Mouse (Mus musculus) hindbrain, embryonic 13.5 days (tissue): ENCODE data around the gene Gemin6. TPM values are rescaled to one million over a fixed set of nuclear protein-coding genes. Genes with fewer than 3 reads are reported as not detected.
"Not testable (repeated sequence)": the region's sequence is repeated elsewhere in the genome, so short reads cannot be mapped to it uniquely, and the experiment has no call there.

ENCODE experiments used
- ATAC-seq: fragments of 200-750 bp; cut with Nextera tagmentation; 2 replicates; pipeline ENCODE4 v1.8.0; 2017; ENCODE audit warnings: moderate TSS enrichment; ENCODE audit not compliant: low FRiP score
- H3K27ac ChIP-seq: fragments of 300-500 bp; sonication (generic); 2 replicates; pipeline ENCODE4 v1.5.1; 2015; ENCODE audit warnings: inconsistent platforms, mild to moderate bottlenecking, moderate library complexity
- H3K27me3 ChIP-seq: fragments of 300-500 bp; sonication (generic); 2 replicates; pipeline ENCODE4 v1.6.1; 2015; ENCODE audit warnings: mild to moderate bottlenecking, inconsistent platforms
- H3K36me3 ChIP-seq: fragments of 300-500 bp; sonication (generic); 2 replicates; pipeline ENCODE4 v1.6.1; 2015; ENCODE audit warnings: mild to moderate bottlenecking, inconsistent platforms
- H3K4me1 ChIP-seq: fragments of 300-500 bp; sonication (generic); replicated peaks from 2 replicates; pipeline ENCODE4 v1.6.1; 2015; ENCODE audit warnings: inconsistent platforms
- H3K4me2 ChIP-seq: fragments of 300-500 bp; sonication (generic); 2 replicates; pipeline ENCODE4 v1.6.1; 2015; ENCODE audit warnings: inconsistent platforms, mild to moderate bottlenecking, moderate library complexity
- H3K4me3 ChIP-seq: fragments of 300-500 bp; sonication (generic); 2 replicates; pipeline ENCODE4 v1.5.1; 2015; ENCODE audit warnings: mild to moderate bottlenecking, inconsistent platforms
- H3K9ac ChIP-seq: fragments of 300-500 bp; sonication (generic); 2 replicates; pipeline ENCODE4 v1.6.1; 2015; ENCODE audit warnings: mild to moderate bottlenecking, inconsistent platforms
- H3K9me3 ChIP-seq: fragments of 300-500 bp; sonication (generic); 2 replicates; pipeline ENCODE4 v1.6.1; 2016; ENCODE audit warnings: inconsistent platforms
- WGBS: fragments of 180-500 bp; shearing (Covaris S2); methylation state at CpG from one replicate; pipeline ENCODE4 v1.1.7; 2015; 5-methylcytosine and 5-hydroxymethylcytosine counted together
- polyA plus RNA-seq: library from polyadenylated mRNA; unstranded; fragments of >200 nt; fragmentation: Nextera tagmentation; extraction: Ambion mirVana; gene quantifications from 2 replicates; pipeline ENCODE4 v1.2.1, GENCODE M21; 2015

Gene Gemin6
- polyA plus RNA-seq, 1 experiment from 2014 or later, result 21.0 TPM

GRCm38 (mm10) chr17:80206671-80207581 lies 17.3 kb upstream of the Gemin6 start, which contains the start of the genes Srsf7 and Ttc39d:
TSS of gene Srsf7 (minus strand) at chr17:80207307.
TSS of gene Ttc39d (plus strand) at chr17:80207460.
- no peaks in the 10 kb centered on the region for H3K9me3 ChIP-seq
- peaks cover 25% of the 10 kb centered on the region for H3K36me3 ChIP-seq
- H3K4me3 ChIP-seq, result peak within 1 kb of the TSS; percentile 87
- H3K27ac ChIP-seq, result peak within 1 kb of the TSS; percentile 100
- H3K4me1 ChIP-seq, result peaks cover 19% of the 10 kb centered on the region
- under 1% methylated on average over 90 of the region's 95 CpGs for WGBS
- peak within 1 kb of the TSS; percentile 81 for H3K4me2 ChIP-seq
- ATAC-seq, result peak; percentile 94
- peak within 1 kb of the TSS; percentile 98 for H3K9ac ChIP-seq
- H3K27me3 ChIP-seq, result no peaks in the 10 kb centered on the region

GRCm38 (mm10) chr17:80213998-80214397 lies 10.2 kb upstream of the Gemin6 start:
- H3K27me3 ChIP-seq, ATAC-seq, H3K27ac ChIP-seq, H3K4me2 ChIP-seq, H3K9me3 ChIP-seq, H3K4me1 ChIP-seq, H3K9ac ChIP-seq, H3K4me3 ChIP-seq, H3K36me3 ChIP-seq: not testable (repeated sequence)
- 90% methylated on average over 4 of the region's 4 CpGs for WGBS

- H3K4me3 ChIP-seq, result no peak overlapping the region
- H3K27me3 ChIP-seq, result no peaks in the 10 kb centered on the region
- 83% methylated on average over 2 of the region's 2 CpGs for WGBS
- no peaks in the 10 kb centered on the region for H3K36me3 ChIP-seq
- H3K4me2 ChIP-seq, result no peak overlapping the region
- peaks cover 8% of the 10 kb centered on the region for H3K4me1 ChIP-seq
- H3K9ac ChIP-seq, result no peak overlapping the region
- ATAC-seq, result no peak
- no peak overlapping the region for H3K27ac ChIP-seq
- no peaks in the 10 kb centered on the region for H3K9me3 ChIP-seq
Observed at GRCm38 (mm10) chr17:80220131-80220530, 4.1 kb upstream of the Gemin6 start.

- peaks cover 9% of the 10 kb centered on the region for H3K4me1 ChIP-seq
- no peaks in the 10 kb centered on the region for H3K27me3 ChIP-seq
- ATAC-seq, result no peak
- H3K4me2 ChIP-seq, result no peak overlapping the region
- no peak overlapping the region for H3K27ac ChIP-seq
- no peak overlapping the region for H3K9ac ChIP-seq
- H3K9me3 ChIP-seq, result no peaks in the 10 kb centered on the region
- H3K36me3 ChIP-seq, result no peaks in the 10 kb centered on the region
- no peak overlapping the region for H3K4me3 ChIP-seq
- 70% methylated on average over 9 of the region's 9 CpGs for WGBS
Observed at GRCm38 (mm10) chr17:80221202-80221601, 3.0 kb upstream of the Gemin6 start.

GRCm38 (mm10) chr17:80221890-80222628 lies 2.2 kb upstream of the Gemin6 start:
- H3K9me3 ChIP-seq, result no peaks in the 10 kb centered on the region
- no peak for ATAC-seq
- WGBS, result 67% methylated on average over 3 of the region's 3 CpGs

GRCm38 (mm10) chr17:80223829-80224228 lies 412 bp upstream of the Gemin6 start:
- Histone ChIP-seq H3K4me3 (peak overlapping the region; percentile 60), H3K4me2 (peak overlapping the region; percentile 78), H3K36me3 (no peaks in the 10 kb centered on the region), H3K9ac (peak overlapping the region; percentile 77), H3K9me3 (no peaks in the 10 kb centered on the region), H3K27ac (peak overlapping the region; percentile 79), H3K27me3 (no peaks in the 10 kb centered on the region), H3K4me1 (peaks cover 9% of the 10 kb centered on the region)
- WGBS, result 11% methylated on average over 9 of the region's 9 CpGs
- peak; percentile 65 for ATAC-seq

More at GRCm38 (mm10) chr17:80221890-80222628, 2.2 kb upstream of the Gemin6 start:
- no peaks in the 10 kb centered on the region for H3K27me3 ChIP-seq
- H3K4me1 ChIP-seq, result peaks cover 9% of the 10 kb centered on the region
- H3K4me3 ChIP-seq, result no peak overlapping the region
- H3K9ac ChIP-seq, result no peak overlapping the region
- H3K27ac ChIP-seq, result no peak overlapping the region
- no peaks in the 10 kb centered on the region for H3K36me3 ChIP-seq
- no peak overlapping the region for H3K4me2 ChIP-seq

GRCm38 (mm10) chr17:80225142-80225541 lies 901 bp downstream of the Gemin6 start:
- peak overlapping the region; percentile 77 for H3K9ac ChIP-seq
- H3K4me2 ChIP-seq, result peak overlapping the region; percentile 78
- peak overlapping the region; percentile 80; the same call in 1 of the 2 replicates for H3K27ac ChIP-seq
- H3K9me3 ChIP-seq, ATAC-seq, H3K4me1 ChIP-seq, H3K27me3 ChIP-seq, H3K36me3 ChIP-seq: not testable (repeated sequence)
- H3K4me3 ChIP-seq, result peak overlapping the region; percentile 60
- 53% methylated on average over 5 of the region's 5 CpGs for WGBS

GRCm38 (mm10) chr17:80229396-80229795 lies 5.2 kb downstream of the Gemin6 start:
- Histone ChIP-seq H3K4me1 (peaks cover 6% of the 10 kb centered on the region), H3K36me3 (no peaks in the 10 kb centered on the region), H3K9me3 (no peaks in the 10 kb centered on the region), H3K9ac (no peak overlapping the region), H3K27ac (no peak overlapping the region), H3K27me3 (no peaks in the 10 kb centered on the region), H3K4me2 (no peak overlapping the region), H3K4me3 (no peak overlapping the region)
- no peak for ATAC-seq
- 87% methylated on average over 2 of the region's 2 CpGs for WGBS

- no peaks in the 10 kb centered on the region for H3K9me3 ChIP-seq
- no peak overlapping the region for H3K4me2 ChIP-seq
- WGBS, result 93% methylated on average over 5 of the region's 5 CpGs
- H3K27ac ChIP-seq, result no peak overlapping the region
- ATAC-seq, result no peak
- no peaks in the 10 kb centered on the region for H3K4me1 ChIP-seq
- peaks cover 28% of the 10 kb centered on the region for H3K36me3 ChIP-seq
- H3K9ac ChIP-seq, result no peak overlapping the region
- H3K4me3 ChIP-seq, result no peak overlapping the region
- H3K27me3 ChIP-seq, result no peaks in the 10 kb centered on the region
Observed at GRCm38 (mm10) chr17:80233844-80234243, 9.6 kb downstream of the Gemin6 start.

- Histone ChIP-seq H3K27ac (no peak overlapping the region), H3K9me3 (no peaks in the 10 kb centered on the region), H3K27me3 (no peaks in the 10 kb centered on the region), H3K4me2 (no peak overlapping the region), H3K4me1 (no peaks in the 10 kb centered on the region), H3K36me3 (peaks cover 33% of the 10 kb centered on the region), H3K4me3 (no peak overlapping the region), H3K9ac (no peak overlapping the region)
- whole genome bisulfite sequencing, result 91% methylated on average over 7 of the region's 7 CpGs
- no peak for ATAC-seq
Observed at GRCm38 (mm10) chr17:80234376-80234775, 10.1 kb downstream of the Gemin6 start.

- Histone ChIP-seq H3K9me3 (no peaks in the 10 kb centered on the region), H3K4me3 (no peak overlapping the region), H3K4me2 (no peak overlapping the region), H3K36me3 (peaks cover 44% of the 10 kb centered on the region), H3K9ac (no peak overlapping the region), H3K27ac (no peak overlapping the region), H3K27me3 (no peaks in the 10 kb centered on the region), H3K4me1 (no peaks in the 10 kb centered on the region)
- WGBS, result 90% methylated on average over 3 of the region's 3 CpGs
- no peak for ATAC-seq
Observed at GRCm38 (mm10) chr17:80235477-80235876, 11.2 kb downstream of the Gemin6 start.

GRCm38 (mm10) chr17:80236805-80237204 lies 12.6 kb downstream of the Gemin6 start:
- Histone ChIP-seq H3K4me1 (no peaks in the 10 kb centered on the region), H3K9ac (no peak overlapping the region), H3K9me3 (no peaks in the 10 kb centered on the region), H3K36me3 (peaks cover 55% of the 10 kb centered on the region), H3K27ac (no peak overlapping the region), H3K4me3 (no peak overlapping the region), H3K27me3 (no peaks in the 10 kb centered on the region), H3K4me2 (no peak overlapping the region)
- 95% methylated on average over 3 of the region's 3 CpGs for whole genome bisulfite sequencing
- ATAC-seq, result no peak
